Mouse (Mus musculus) thymus, postnatal 36 days (tissue): ENCODE data around the gene P4htm.
"Not testable (repeated sequence)": the region's sequence is repeated elsewhere in the genome, so short reads cannot be mapped to it uniquely, and the experiment has no call there.

Experiments used
- DNase-seq, 2 experiments: peaks; one replicate each; pipeline ENCODE4 v3.0.0; 2022; ENCODE audit warnings: mixed read lengths in 2 of 2

The P4htm gene

DNA sequence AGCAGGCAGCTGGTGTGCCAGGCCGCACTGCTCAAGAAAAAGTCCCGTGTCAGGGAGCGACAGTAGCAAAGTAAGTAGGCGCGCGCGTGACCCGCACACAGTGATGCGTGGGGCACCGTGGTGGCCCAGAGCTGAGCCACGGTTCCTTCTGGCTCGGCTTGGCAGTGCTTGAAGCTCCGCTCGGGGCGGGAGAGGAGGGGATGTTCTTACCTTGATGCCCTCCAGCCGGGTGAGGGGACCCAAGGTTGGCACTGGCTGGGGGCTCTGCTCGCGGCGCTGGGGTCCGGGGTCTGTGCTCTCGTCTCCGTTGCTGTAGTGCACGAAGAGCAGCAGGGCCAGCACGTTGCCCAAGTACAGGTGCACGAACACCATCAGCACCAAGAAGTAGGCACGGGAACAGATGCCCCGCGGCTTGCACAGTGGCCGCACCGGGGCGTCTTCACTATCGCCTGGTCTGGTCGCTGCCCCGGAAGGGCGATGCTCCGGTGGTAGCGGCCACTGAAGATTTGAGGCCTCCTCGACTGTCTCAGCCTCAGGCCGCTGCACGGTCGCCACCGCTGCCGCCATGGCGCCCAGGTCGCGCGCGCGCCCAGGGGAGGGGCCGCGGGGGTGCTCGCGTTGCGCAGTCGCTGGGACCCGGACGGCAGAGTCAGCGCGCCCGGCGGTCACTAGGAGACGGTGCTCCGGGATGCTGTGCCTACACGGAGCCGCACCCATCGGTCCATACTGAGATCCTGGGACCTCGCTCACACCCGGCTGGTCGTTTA is at the start of gene P4htm:
TSS of gene P4htm (minus strand) at position 670 of the 767 bp plus-strand sequence.
- peak; percentile 55 to 62 for DNase-seq

DNA sequence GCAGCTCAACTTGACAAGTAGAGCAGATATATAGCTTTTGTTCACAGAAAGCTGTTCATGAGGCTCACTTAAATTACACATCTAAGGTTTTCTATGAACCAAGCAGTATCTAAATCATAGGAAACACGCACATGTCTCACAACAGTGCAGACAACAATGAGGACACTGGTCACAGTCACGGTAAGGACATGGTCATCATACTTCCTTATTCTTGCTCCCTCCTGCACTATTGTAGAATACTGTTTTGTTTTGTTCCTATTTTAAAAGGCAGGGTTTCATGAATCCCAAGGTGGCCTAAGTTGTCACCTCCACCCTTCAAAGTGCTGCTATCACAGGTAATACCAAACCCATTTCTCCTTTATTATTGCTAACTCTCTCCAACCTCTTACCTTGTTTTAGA is 42.4 kb upstream of the P4htm start:
- no peak for DNase-seq

DNA sequence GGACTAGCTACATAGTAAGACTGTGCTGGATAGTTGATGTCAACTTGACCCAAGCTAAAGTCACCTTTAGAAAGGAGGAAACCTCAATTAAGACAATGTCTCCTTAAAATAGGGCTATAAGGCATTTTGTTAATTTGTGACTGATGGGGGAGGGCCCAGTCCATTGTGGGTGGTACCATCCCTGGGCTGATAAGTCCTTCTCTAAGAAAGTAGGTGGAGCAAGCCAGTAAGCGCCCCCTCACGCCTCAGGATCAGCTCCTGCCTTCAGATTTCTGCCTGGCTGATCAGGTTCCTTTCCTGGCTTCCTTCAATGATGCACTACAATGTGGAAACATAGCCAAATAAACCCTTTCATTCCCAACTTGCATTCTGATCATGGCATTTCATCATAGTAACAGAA is 37.9 kb upstream of the P4htm start:
- DNase-seq, result no peak

DNA sequence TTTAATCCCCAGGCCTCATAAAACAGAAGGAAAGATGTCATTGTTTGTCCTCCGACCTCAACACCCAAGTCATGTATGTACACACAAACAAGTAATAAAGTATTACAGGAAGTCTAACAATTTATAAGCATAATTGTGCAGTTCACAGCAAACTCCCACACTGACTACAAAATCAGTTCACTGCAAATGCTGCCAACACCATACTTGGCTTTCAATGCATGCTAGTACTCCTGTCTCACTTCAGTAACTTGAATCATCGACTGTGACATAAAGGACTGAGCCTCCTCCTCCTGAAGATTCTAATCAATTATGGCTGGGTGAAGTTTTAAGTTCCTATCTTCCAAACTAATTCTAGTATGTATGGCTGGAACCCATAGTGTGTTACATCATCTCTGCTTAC is 36.4 kb upstream of the P4htm start:
- no peak for DNase-seq

DNA sequence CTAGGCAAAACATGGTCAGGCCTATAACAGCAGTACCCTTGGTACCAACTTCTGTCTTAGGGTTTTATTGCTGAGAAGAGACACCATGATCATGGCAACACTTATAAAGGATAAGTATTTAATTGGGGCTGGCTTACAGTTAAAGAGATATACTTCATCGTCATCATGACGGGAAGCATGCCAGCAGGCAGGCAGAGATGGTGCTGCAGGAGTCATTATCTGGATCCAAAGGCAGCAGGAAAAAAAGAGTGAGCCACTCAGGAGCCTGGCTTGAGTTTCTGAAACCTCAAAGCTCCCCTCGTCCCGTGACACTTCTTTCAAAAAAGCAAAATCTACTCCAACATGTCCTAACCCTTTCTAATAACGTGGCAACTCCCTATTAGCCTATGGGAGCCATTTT is 34.9 kb upstream of the P4htm start:
- no peak for DNase-seq

DNA sequence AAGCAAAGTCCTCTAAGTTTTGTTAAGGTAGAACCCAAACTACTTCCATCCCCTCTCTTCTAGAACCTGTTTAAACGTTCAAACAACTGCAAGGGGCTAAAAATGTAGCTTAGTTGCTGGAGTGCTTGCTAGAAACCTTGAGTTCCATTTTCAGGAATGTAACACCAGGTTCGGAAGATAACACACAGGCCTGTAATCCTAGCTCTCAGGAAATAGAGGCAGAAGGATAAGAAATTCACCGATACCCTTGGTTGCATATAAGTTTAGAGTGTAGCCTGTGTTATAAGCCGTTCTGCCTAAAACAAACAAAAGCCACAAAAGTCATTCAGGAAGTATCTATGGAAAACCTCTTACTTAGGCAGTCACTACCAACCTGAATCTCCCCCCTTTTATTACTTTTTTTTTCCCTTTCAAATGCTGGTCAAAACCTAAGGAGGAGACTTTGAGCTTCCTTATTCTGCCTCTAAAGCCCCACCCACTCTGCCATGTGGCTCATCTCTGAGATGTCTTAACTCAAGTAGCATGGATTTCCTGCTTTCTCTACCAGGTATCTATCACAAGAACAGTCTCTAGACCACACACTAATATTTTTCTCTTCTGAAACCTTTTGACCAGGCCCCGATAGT is 34.3 kb upstream of the P4htm start:
- no peak for DNase-seq

DNA sequence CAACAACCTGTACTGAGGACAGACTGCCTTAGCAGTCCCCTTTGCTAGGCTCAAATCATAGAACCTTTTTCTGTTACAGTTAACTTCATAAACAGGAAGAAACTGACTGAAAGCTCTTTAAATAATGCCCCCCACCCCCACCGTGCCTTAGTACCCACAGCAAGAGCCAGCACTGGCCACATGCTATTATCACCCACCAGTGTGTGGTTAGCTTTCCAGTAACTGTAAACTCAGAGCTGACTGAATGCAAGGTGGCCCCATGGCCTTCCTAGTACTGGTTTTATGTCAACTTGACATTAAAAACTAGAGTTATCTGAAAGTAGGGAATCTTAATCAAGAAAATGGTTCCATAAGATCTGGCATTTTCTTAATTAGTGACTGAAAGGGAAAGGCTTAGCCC is 33.2 kb upstream of the P4htm start:
- no peak for DNase-seq

DNA sequence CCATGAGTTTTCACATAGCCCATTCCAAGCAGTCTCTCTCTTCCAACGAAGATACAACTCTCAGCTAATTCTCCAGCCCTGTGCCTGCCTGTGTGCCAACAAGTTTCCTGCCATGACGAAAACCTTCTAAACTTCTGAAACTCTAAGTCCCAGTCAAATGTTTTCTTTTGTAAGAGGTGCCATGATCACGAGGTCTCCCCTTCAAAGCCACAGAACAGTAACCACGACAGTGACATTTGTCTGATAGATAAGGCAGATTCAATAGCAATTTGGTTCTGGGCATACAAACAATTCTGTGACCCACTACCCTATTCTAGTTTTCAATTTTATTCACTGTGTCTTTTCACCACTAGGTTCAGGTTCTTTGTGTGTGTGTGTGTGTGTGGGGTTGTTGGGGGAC is 30.7 kb upstream of the P4htm start:
- DNase-seq, result no peak

DNA sequence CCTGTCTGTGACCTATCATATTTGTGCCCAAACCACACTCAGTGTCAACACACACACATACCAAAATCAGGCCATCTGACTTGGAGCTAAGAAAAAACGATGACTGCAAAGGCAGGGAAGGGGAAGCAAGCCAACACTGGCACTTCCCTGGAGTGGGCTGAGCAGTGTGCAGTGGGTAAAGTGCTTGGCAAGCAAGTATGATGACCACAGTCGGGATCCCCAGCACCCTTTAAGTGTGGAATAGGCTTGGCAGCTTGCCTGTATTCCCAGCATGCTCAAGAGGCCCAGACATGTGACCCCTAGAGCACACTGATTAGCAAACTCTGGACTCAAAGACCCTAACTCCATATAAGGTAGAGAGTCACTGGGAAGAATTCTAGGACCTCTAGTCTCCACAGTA is 29.0 kb upstream of the P4htm start:
- no peak for DNase-seq

DNA sequence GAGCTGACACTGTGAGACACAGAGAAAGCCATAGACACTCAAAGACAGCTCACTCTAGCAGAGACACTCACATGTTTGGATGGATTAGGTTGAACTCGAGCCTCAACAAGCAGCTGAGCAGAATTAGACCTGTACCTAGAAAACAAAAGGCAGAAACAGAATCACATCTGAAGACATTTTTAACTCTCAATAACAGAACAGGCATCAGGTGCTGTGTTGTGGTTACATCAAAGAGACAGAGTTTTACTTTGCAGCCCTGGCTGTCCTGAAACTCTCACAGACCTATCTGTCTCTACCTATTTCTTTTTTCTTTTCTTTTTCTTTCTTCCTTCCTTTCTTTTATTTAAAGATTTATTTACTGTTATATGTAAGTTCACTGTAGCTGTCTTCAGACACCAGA is 19.8 kb upstream of the P4htm start:
- no peak for DNase-seq

DNA sequence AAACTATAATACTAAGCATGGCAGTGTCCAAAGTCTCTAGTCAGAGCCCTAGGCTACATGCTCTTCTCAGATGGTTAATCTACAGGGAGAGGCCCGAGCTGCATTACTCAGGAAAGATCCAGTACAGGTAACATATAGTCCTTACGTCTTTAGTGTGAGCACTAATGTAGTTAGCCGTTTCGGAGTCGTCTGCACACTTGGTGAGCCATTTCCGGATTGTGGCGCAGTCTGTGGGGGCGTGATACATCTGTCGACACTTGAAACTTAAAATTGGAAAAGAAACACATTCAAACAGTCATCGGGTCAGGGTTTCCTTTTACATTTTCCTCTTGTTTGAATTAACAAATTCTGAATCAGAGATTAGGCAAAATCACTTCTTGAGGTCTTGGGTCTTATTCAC is 14.0 kb upstream of the P4htm start:
- DNase-seq, result no peak

DNA sequence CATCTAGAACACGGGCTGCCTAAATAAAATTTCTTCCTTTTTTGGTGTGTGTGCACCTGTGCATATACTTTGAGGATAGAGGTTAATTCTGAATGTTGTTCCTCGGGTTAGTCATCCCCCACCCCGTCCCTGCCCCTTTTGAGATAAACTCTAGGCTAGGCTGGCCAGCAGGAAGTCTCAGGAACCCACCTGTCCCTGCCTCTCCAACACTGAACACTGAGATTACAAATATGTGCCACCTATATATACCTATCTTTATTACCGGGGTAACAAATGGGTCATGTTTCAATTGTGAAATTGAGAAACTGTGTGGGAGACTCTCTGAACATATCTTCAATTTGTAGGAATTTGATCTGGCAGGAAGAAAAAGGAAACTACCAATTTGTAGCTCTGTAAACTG is 11.4 kb upstream of the P4htm start:
- DNase-seq, result no peak

DNA sequence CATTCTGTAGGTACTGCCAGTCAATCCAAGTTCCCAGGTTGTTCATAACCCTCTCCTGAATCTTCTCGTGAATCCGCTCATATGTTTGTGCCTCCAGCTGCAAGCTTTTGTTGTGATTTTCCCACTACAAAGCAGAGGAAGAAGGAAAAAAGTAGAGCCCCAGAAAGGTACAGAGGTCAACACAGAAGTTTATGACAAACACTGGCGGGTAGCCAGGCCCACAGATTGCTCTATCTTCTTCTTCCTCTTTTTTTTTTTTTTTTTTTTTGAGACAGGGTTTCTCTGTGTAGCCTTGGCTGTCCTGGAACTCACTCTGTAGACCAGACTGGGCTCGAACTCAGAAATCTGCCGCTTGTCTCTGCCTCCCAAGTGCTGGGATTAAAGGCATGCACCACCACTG is 10.5 kb upstream of the P4htm start:
- DNase-seq, result not testable (repeated sequence)

DNA sequence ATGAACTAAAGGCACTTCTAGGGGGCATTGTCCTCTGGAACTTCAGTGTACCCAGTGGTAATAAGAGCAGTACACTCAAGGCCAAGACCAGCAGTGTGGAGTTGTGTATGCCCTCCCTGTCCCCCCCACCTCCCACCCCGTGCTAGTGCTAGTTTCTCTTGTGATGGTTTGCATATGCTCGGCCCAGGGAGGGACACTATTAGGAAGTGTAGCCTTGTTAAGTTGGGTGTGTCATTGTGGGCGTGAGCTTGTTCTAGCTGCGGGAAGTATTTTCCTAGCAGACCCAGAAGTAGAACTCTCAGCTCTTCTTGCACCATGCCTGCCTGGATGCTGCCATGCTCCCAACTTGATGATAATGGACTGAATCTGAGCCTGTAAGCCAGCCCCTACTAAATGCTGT is 4.5 kb upstream of the P4htm start:
- no peak for DNase-seq

DNA sequence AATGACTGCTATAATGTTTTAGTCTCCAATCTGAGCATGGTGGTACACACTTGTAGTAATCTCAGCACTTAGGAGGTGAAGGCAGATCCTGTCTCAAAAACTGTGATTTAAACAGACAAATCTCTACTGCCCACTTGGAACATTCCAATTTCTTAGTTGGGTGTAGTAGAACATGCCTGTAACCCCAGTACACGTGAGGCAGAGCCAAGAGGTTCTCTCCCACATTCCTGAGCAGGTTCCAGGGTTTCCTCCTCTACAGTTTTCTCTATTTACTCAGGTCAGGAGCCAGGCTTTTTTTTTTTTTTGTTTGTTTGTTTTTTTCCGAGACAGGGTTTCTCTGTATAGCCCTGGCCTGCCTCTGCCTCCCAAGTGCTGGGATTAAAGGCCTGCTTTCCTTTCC is 2.5 kb upstream of the P4htm start:
- no peak for DNase-seq

DNA sequence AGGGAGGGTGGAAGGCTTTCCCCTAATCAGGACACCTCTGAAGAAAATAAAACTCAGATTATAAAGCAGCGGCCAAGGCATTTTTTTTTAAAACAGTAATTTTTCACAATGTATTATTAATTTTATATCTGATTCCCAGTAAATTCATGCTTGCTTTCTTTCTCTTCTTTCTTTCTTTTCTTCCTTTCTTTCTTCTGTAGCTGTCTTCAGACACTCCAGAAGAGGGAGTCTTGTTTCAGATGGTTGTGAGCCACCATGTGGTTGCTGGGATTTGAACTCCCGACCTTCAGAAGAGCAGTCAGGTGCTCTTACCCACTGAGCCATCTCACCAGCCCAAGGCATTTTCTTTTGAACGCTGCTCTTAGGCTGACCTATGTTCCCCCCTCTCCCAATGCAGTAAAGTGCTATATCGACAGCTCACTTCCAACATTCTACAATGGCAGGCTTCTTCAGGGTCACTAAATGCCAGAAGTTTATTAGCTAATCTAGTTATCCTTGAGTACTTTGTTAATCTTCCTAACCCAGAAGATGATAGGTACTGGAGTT is 1.6 kb upstream of the P4htm start:
- no peak for DNase-seq

DNA sequence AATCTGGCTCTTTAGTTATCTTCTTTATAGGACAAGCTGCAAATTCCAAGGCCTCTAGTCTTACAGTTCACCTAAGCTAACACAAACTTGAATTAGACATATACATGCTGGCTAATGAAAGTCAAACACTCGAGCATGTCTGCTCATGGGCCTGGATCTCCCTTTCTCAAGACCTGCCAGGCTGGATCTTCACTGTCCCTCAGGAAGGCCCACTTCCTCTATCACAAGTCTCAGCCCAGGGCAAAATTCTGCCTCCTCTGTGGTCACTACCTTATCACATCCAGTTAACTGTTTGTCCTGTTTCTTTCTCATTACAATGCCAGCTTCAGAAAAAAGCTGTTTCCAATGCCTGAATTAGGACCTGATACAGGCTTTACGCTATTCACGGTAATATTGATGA is 3.1 kb downstream of the P4htm start:
- no peak for DNase-seq

DNA sequence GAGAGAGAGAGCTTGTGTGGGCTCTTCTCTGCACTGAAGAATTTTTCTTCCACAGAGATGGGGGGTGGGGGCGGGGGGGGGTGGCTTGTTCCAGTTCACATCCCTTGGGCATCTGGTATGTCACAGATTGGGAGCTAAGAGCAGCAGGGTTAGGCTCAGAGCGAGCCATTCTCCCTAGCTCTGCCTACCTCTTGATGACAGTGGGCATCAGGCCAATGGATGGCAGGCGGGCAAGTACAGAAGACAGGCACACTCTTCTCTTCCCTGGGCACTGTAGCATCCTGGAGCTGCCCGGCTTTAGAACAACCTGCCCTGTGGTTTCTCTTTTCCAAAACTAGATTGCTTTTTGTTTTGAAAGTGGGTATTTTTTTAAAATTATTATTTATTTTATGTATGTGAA is 6.0 kb downstream of the P4htm start:
- no peak for DNase-seq

DNA sequence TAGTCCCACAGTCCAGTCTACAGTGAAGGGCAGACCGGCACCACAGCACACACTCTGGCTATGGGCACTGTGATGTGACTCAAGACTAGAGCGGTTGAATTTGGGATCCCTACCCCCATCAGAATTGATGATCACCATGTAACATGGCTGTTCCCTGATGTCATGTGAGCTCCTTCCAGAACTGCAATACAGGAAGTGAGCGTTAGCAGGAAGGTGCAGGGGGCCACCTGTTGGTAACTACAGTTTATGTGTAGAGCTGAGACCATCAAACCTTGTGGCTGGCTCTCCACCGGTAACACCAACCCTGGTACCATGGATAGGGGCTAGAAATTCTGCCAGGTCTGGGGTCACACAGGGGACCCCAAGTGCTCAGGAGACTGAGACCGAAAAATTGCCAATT is 8.2 kb downstream of the P4htm start:
- DNase-seq, result peak; percentile 31 to 41

DNA sequence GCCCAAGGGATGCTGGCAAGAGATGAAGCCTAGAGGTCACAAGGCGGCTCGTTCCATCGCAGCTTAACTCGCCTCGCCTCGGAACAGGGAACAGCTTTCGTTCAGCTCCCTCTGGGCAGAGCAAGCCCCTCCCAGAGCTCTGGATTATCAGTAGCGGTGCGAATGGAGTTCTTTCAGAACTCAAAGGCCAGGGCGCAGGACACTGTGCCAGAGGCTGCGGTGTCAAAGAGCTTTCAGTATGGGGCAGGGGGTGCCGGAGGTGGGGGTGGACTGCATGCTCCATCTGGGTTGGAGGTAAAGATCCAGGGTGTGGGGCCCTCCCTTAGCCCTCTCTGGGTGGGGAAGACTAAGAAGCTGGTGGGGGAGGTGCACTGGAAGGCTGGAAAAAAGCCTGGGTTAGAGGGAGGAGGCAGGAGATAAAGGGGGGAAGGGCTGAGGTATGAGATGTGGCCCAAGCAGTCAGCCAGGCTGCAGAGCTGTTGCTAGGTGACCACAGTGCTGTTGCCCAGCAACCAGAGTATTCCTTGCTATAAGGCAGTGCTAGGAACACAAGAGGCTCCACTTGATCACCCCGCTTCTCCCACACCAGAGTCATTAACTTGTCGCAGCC is 9.8 kb downstream of the P4htm start:
- no peak for DNase-seq

DNA sequence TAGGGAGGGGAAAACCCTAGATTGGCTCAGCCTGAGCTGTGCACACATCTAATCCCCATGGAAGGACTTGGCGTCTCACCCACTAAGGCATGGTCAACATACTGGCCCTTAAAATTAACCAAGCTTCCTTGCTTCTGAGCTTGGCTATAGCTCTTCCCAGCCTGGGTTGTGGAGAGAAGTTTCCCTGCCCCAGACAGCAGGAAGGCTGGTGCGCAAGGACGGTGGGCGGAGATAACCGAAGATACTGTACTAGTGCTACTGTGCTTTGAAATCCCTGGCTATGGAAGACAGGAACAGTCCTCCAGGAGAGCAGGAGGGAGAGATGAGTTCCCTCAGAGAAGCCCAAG is 18.1 kb downstream of the P4htm start:
- no peak for DNase-seq

DNA sequence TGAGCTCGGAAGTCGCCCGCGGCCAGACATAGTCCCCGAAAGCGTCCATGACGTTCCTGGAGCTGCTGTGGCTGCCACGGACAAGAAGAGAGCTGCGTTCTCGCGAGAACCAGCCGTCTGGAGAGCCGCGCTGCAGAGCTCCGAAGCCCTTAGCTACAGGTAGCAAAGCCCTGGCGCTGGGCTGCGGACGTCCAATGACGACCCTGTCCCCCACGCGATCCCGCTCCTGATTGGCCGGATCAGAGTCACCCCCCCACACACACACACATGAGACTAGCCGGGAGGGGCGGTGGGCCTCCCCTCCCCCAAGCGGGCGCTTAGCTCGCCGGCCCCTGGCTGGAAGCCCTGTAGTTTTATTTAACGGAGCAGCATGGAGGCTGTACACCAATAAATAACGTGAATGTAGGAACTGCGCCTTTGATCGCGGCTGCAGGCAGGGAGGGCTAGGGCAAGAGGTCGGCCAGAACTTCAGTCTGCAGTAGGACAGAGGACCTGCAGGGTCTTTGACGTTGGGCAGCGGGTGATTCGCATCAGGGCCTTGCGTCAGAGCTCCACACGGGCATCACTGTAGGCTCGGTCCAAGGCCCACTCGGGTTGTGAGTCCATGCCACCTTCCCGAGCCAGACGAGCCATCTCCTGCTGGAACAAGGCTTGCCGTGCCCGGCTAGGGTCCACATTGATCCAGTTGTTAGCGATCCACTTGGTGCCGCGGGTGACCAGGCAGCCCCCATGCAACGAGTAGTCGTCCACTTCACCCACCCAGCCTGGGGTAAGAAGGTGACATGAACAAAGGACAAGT is 18.7 kb downstream of the P4htm start, which contains the start of gene Wdr6:
TSS of gene Wdr6 (minus strand) at position 195 of the 799 bp plus-strand sequence.
- peak; percentile 89 to 96 for DNase-seq

DNA sequence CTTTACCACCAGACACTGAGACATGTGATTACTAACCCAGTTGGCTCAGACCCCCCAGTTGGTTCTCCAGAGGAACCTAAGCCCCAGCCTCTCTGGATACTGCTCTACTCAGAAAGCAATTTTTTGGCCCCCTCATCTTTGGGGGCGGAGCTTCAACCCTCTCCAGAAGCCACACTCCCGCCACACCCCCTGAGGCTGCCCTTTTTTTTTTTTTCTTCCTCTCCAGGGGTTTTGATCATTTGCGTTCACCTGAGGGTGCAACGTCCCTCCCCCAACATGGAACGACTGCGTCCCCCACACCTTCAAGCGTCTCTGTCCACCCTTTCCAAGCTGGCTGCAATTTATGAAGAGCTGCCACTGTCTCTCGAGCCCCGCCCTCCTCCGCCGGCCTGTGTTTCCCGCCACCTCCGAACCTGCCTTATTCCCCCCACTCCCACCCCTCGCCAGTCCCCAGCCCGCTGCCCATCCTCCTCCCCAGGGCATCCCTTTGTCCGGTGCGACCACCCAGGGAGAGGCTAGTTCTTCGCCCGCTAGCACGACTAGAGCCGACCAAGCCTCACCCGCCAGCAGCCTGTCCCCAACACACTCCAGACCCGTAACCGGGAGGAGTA is 19.4 kb downstream of the P4htm start:
- DNase-seq, result peak; percentile 36 to 54
